Mouse (Mus musculus) adrenal gland, adult 2 months (tissue): ENCODE results near the gene Skor1. TPM values are rescaled to one million over a fixed set of nuclear protein-coding genes. Genes with fewer than 3 reads are reported as not detected.

ENCODE experiments used
- DNase-seq: peaks from one replicate; pipeline ENCODE4 v3.0.0; 2021
- long read RNA-seq: library from polyadenylated mRNA; stranded (forward); transcript quantifications from one replicate; pipeline ENCODE4 v2.0.0, GENCODE M21; 2021
- polyA plus RNA-seq: library from polyadenylated mRNA; depleted of rRNA; stranded (reverse); fragments of >200 nt; gene quantifications from 2 replicates; pipeline ENCODE4 v1.2.3, GENCODE M21; 2012; rRNA removed
- total RNA-seq, 2 experiments: library from RNA; stranded (reverse); gene quantifications; 2 replicates each; pipeline ENCODE4 v1.2.3; 2021

Gene Skor1
- total RNA-seq (under 1 TPM in 1 of 2 experiments, not detected in 1; 0.14 TPM), polyA plus RNA-seq (0.04 and 0.11 TPM in 2 replicates)
- long read RNA-seq: 0 reads

DNA sequence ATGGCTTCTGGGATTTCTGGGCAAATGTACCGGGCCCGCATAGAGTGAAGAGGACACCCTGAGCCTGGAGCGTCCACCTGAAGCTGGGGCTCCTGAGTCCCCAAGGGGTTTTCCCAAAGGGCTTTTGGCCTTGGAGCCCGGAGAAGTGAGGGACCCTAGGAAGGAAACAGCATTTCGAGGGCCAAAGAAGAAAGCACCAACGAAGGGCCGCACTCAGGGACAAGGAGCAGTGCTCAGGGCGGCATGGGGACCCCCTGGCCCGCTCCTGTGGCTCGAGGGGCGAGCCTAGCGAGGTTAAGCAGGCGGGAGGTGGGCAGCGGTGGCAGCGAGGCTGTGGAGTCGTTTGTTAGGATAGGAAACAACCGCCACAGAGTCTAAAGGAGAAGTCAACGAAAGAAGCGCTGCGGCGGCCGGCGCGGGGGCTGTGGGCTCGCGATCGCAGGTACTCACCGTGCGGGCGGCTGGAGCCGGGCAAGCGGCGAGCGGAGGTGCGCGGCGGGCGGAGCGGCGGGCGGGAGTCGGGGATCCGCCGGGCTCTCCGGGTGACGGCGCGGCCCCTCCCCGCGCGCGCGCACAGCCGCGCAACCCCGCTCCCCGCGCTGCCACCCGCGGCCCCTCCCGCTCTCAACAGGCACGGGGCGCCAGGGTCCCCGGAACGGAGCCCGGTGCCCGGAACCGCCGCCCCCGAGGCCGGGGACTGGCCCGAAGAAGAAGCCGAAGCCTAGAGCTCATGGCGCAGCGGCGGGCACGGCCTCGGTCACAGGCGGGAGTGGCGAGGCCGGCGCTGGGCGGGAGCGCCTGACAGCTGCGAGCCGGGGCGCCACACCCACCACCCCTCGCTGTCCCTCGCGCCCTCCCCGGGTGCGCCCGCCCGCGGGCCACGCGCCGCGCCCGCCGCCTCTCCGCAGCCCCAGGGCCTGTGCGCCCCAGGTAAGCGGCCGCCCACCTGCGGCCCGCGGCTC lies at the start of gene Skor1:
TSS of gene Skor1 (minus strand) at position 552 of the 962 bp plus-strand sequence.
- no peak for DNase-seq

DNA sequence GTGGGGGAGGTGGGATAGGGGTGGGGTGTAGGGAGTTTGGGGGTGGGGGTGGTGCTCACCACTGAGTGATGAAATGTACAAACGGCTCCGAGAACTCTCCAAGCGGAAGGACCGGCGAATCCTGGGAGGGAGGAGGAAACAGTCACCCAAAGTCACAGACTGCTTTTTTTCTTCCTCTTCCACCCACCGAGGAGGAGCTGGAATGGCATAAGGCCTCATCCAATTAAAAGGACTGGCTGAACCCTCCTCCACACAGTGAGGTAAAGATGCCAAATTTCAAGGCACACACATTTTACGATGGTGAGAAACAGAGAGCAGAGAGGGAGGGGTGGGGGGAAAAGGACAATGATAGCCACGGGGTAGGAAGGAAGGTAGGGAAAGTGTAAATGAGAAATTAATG lies 48.5 kb upstream of the Skor1 start:
- no peak for DNase-seq

DNA sequence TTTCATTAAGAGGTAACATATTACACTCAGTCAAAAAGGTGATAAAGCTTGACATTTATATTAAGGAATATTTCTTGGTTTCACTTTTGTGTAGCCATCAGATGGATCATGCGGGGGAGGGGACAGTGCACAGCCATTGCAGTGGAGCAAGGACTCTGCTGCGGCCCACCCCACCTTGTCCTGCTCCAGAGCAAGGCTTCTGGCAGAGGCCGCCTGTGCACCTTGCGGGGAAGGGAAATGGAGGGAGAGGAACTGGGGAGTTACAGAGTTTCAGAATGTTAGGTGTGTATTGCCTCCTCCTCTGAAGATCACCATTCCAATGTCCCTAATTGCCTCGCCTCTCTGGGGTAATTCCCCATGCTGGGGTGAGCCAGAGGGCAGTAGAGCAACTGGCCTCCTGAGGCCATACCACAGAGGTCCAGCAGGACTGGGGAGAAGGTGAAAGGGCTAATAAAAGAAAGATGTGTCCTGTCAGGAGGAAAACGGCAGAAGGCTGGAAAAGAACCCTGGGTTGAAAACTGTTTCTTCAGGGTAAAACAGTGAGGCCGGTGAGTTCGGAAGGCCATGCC lies 47.4 kb upstream of the Skor1 start:
- peak; percentile 28 for DNase-seq

DNA sequence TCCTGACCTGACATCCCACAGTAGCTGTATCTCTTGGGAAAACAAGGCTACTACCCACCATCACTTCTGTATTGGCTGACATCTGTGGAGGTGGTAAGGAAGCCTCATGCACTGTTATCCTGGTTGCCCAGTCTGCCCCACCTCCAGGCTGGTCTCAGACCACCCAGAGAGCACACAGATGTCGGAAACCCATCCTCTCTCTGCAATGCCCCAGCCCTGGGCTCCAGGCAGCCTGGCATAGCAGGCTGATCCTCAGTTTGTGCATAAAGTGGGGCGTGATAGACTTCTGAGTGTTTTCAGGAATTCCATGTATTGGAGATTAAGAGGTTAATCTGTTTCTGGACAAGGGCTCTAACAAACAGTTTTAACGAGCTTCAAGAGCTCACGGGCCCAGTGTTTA lies 46.8 kb upstream of the Skor1 start:
- DNase-seq: no peak

GRCm38 (mm10) chr9:63194791-63195190 lies 46.0 kb upstream of the Skor1 start:
- no peak for DNase-seq

DNA sequence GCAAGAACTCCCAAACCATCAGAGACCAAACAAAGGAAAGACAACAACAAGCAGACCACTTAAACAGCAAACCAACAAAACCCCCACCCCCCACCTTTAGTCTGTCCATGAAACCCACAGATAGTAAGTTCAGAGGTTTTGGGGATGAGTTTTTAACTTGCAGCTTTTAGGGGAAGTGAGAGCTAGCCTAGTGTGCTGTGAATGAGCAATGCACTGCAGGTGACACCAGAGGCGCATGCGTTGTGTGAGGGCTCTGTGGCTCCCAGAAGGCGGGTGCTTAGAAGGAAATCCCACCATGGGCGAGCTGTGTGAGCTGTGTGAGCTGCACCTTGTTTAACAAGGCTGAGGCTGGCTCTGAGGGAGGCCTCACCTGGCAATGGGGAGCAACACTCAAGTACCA lies 44.0 kb upstream of the Skor1 start:
- DNase-seq: no peak

GRCm38 (mm10) chr9:63187310-63187709 lies 38.5 kb upstream of the Skor1 start:
- peak; percentile 57 for DNase-seq

GRCm38 (mm10) chr9:63185249-63185648 lies 36.5 kb upstream of the Skor1 start:
- no peak for DNase-seq

DNA sequence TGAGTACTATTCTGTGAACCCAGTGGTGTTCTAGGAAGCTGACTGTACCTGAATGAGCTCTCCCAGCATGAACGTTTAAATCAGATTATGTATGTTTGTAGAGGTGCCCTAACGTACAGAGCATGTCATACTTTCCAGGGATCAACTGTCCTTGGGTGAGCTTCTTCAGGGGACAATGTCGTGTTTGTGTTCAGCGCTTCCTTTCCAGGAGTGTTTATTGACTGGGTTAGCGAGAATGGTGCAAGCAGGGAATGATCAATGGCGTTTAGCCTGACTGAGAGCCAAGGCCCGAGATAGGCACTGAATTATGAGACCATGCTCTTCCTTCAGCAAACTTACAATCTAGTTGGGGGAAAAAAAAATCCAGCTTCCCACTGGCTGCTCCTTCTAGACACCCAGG lies 35.1 kb upstream of the Skor1 start:
- no peak for DNase-seq

DNA sequence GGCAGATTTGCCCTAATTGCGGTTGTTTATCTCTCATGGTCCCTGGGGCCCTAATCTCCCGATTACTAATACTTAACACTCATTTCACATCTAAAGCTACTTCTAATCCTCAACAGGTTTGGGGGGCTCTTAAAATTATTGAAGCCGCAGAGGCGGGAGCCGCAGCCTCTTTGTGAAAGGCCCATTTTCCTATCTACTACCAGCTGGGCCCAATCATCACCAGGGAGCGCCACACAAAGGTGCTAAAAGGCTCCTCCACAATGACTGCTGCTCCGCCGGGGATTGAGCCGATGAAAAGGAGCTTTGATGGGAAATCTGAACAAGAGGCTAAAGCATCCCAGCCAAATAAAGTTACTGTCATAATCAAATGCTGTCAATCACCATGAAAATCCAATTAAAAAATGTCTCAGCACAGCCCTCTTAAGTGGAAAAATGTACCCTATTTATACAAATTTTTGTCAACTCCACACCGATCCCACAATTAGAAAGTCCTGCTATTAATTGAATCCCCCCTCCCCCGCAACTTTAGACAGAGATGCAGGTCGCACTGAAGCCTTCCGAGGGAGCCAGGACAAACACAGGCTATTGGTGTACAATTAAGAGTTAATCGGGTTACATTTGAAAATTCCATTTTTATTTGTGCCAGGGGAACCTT lies 33.7 kb upstream of the Skor1 start:
- DNase-seq: no peak

DNA sequence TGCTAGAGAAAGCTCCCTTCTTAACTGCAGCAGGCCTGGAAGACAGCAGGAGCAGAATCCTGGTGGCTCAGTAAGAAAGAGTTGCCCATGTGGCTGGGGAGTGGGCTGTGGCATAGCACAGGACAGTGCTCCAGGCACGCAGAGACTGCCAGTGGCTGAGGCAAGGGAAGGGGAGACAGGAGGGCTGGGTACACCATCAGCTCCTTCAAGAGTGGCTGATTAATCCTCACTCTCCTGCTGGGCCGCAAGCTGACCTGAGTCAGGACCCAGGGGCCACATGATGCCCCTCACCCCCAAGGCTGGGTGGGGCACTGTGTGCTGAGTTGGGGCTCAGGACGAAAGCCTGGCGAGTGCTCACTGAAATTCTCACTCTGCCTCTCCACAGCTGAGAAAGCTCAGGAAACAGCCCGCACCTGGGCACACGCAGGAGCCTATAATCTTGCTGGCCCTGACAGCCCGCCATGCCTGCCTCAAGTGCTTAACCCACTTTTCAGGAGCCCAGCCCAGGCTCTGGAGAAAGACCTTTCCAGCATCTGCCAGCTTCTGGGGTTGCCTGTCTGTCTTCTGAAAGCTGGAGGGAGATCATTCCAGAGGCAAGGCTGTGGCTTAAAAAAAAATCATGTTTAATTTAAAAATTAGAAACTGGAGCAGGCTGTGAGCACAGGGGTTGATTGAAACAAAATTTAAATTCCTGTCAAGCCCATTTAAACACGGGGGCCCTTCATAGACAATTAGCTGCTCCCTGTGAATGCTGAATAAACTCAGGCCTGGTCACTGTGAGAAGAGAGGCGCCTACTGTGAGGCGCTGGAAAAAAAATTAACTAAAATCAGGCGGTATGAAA lies 32.8 kb upstream of the Skor1 start:
- DNase-seq: no peak

GRCm38 (mm10) chr9:63178296-63178695 lies 29.5 kb upstream of the Skor1 start:
- no peak for DNase-seq

DNA sequence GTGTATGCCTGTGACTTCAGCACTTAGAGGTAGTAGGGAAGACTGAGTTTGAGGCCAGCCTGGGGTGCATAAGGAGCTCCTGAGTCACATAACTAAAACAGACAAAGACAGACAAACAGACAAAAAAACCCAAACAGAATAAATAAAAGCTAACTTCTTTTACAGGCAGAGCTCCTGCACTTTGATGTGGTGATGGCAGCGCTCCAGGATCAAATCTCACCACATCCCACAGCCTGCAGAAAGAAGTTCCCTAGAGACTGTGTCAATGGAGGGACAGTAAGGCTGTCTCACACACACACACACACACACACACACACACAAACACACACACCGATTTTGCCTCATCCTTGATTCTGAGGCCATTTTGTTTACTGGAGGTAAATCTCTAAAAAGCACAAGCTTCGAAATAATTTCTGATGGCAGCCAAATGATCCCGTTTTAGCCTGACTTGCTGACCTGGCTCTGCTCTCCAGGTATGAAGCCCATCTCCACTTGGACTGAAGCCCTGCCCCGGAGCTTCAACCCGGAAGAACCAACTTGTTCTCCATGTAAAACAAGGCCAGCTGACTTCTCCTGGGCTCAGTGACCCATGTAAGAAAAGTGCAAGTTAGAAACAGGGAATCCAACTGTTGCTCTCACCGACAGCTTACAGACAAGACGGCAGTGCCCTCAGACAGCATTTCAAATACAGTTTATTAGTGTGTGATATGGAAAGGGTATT lies 25.4 kb upstream of the Skor1 start:
- no peak for DNase-seq

- DNase-seq: no peak
Measured at GRCm38 (mm10) chr9:63171951-63172350, 23.2 kb upstream of the Skor1 start.

DNA sequence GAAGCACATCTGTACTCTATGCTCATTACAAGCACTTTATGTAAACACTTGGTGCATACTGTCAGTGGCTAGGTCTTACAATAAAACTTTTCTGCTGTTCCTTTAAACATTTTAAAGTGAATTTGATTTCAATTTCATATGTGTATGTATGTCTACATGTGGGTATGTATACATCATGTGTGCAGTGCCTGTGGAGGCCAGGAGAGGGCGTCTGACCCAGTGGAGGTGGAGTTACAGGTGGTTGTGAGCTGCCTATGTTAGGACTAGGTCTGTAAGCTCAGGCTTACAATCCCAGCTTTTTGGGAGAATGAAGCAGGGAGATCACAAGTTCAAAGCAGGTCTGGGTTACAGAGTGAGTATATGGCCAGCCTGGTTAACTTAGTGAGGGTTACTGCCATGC lies 20.4 kb upstream of the Skor1 start:
- no peak for DNase-seq

DNA sequence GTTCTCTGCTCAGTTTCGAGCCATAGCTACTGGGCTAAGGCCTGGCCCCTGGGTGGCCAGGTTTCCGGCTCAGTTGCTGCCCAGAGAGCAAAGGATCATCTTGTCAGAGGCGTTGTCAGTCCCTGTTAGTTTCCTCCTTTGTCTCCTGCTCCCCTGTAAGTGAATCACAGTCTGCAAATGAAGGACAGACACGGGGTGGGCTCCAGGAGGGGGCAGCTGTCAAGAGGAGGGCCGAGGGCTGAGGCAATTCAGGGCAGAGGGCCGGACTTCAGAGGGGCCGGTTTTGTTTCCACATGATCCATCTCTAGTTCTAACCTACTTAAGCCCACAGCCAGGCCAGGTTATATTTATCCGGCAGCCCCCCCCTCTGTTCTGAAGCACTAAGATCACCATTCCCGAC lies 16.3 kb upstream of the Skor1 start:
- DNase-seq: no peak

GRCm38 (mm10) chr9:63163756-63164155 lies 15.0 kb upstream of the Skor1 start:
- DNase-seq: no peak

DNA sequence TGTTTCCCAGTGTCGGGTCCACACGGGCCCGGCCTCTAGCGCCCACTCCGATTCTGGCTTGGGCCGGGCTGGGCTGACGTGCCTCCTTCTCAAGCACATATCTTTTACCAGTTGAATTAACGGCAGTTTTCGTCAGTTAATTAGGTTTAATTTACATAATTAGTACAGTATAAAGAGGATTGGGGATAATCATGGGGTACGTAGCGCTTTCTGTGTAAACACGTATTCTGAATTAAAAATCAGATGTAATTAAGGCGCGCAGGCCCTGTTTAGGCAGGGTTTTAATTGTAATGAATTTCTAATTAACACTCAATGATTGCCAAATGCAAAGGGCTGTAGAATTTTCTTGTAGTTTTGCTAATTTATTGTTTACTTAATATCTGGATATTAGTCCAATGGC lies 3.2 kb upstream of the Skor1 start:
- no peak for DNase-seq

DNA sequence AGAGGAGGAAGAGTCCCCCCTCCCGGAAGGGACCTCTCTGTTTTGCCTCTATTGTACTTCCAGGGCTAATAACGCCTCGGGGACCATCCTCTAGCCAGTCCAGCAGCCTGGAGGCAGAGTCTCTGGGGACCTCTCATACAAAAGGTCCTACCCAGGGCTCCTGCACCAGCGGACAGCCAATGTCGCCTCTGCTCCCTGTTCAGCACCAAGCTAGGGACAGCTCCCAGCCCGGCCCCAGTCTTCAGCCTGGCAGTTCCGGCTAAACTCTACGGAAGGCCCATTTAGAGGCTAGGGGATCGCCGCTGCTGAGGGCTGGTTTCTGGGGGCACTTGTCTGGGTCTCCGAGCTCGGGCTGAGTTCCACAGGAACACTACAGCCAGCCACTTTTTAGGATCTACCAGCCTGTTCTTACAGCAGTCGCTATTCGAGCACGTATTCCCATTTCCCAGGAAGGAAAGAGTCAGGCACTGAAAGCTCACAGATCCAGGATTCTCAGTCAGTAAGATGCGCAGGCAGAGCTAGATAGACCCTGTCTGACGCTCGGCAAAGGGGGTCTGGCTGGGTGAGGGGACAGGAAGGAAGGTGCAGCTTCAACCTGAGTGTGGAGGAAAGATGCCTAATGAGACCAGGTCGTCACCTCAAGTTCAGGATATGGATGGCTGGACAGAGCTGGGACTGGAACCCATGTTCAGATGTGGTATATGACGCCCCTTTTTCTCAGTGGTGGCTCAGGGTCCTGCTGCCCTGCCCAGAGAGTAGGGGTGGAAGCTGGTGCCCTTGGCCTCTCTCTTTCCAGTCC lies 2.5 kb upstream of the Skor1 start:
- DNase-seq: peak; percentile 80

DNA sequence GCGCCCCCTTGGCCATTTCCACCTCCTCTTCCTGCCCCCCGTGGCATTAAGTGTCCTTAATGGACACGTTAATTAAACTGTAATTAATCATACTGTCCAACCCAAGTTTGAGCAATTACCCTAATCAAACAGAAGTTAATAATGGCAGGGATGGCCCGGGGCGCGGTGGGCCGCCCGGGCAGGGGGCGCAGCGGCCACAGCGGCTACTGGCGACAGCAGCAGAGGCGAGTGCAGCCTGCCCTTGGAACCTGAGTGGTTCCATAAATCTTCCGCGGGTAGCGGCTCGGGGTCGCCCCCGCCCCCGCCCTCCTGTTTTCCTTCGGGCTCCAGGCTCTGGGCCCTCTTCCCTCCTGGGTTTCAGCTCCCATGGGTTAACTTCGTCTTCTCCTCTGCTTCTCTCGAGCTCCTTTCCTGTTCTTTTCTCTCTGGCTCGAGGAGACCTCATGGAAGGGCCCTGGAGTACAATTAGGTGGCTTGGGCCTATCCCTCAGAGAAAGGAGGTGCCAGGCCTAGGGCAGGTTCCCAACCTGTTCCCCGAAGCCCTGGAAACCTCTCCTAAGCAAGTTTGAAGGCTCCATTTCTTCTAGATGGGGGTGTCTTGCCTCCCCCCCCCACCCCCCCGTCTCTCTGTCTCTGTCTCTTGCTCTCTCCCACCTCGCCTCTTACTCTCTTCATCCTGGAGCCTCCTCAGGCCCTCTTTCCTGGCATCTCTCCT lies 1.5 kb upstream of the Skor1 start:
- no peak for DNase-seq
